Mouse (Mus musculus): ENCODE results near the gene Tldc2.

The Tldc2 gene

DNA sequence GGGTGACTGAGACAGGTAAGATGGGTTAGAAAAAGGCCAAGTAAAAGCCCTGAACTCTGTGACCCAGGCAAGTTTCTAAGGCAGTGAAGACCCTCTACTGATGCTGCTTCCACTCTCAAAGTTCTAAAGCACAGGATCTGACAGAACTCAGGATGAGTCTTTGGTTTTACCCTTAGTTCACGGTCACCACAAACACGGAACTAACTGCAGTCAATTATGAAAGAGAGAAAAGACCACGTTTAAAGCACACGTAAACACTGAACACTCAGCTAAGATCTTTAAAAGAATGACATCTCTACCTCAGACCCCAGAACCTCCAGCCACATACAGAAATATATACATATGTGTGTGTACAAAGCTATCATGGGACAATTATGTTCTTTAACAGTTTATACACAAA lies 42.2 kb downstream of the Tldc2 start:
- no peak for DNase-seq

DNA sequence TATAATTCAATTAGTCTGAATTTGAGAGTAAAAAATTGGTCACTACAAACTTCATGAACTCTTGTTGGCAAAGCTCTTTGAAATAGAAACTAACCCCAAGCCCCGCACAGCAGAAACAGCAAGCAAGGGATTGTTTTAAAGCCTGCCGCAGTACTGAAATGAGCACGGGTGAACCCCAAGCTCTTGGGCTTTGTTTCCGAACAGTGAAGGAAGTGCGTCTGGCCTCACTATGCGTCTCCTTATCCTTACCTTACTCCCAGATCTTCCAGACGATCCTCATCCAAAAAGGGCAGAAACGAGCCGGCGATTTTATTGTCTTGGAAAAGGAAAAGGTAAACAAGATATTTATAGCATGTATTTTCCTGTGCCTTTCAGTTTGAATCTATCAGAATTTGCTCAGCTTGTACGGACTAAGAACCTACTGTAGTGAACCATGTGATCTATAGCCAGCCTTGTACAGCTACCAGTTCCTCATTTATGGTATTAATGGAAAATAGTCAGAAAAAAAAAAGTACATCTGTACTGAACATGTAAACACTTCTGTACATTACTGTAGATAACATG lies 42.8 kb downstream of the Tldc2 start:
- no peak for DNase-seq

DNA sequence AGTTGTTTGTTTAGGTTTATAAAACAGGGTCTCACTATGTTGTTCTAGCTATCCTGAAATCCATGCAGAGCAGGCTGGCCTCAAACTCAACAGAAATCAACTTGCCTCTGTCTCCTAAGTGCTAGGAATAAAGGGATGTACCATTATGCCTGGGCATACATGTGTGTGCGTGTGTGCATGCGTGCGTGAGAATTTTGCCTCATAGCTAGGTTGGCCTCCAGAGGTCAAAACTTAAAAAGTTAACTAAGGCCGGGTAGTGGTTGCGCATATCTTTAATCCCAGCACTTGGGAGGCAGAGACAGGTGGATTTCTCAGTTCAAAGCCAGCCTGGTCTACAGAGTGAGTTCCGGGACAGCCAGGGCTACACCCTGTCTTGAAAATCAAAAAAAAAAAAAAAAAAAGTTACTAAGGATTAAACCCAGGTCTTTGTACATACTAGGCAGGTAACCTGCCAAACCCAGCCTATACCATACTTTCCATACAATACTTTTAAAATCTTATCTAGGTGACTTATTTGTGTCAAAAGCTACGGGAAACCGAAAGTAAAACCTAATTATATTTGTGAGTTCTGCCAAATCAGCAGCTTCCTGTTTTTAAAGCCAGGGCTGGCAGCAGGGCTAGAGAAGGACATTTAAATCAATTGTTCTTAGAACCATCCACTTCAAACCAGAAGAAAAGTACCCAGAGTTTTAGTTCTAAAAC lies 44.1 kb downstream of the Tldc2 start:
- DNase-seq: peak; percentile 37 to 53

DNA sequence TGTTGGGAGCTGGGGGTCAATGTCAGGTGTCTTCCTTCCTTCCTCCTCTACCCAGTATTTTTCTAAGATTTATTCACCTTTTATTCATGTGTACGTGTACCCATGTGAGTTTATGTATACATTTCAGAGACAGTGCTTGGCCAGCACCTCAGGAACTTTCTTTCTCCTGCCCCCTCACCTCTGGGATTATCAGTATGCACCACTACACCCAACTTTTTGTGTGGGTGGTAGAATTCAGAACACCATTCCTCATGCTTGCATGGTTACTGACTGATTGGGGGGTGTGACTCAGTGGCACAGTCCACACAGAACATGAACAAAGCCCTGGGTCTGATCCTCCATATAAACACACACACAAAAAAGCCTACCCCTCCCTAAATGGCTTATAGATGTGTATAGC lies 45.2 kb downstream of the Tldc2 start:
- DNase-seq: no peak

DNA sequence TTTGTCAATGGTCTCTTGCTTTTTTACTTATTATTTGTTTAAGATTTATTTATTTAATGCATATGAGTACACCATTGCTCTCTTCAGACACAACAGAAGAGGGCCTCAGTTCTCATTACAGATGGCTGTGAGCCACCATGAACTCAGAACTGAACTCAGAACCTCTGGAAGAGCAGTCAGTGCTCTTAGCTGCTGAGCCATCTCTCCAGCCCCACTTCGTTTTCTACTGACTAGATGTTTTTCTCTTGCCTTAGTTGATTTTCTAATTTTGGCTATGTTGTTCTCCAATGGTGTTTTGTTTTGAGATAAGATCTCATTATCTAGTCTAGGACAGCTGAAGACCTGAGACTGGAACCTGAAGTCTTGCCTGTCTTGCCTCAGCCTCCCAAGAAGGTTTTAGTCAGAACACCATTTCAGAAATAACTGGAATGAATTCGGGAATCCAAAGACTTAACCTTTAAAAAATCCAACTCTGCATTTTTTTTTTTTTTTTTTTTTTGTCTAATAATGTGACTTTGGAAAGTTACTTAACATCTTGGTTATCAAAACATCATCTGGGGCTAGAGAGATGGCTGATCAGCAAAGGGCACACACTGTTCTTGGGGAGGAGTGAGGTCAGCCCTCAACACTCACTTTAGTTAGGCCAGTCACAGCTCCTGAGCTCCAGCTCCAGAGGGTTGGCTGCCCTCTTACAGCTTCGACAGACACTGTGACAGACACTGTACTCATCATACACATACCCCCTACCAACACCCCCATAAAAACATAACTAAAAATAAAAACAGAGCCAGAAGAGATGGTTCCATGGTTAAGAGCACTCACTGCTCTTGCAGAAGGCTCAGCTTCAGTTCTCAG lies 46.1 kb downstream of the Tldc2 start:
- DNase-seq: no peak

DNA sequence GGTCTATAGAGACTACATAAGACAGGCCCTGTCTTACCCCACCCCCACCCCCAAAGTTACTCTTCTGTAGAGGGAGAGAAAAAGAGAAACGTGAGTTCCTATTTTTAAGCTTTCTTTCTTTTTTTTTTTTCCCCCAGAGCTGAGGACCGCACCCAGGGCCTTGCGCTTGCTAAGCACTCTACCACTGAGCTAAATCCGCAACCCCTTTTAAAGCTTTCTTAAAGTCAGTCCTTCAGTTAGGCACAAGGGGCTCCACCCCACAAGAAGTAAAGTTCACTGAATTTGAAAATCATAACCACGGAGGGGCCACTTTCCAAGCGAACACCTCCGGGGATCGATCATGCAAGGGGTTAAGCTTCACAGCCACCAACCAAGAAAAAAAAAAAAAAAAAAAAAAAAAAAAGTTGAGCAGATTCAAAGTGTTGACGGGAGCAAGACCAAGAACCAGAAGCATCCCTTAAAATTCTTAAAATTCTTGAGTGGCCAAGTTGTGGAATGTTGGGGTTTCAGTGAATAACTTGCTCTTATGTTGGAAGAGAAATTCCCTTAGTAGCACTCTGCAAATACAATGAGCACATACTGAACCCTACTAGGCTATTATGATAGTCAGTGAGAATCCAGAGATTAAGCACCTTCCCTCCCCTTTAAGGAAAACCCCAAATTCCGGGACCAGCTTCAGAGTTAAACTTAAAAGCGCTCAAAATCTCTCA lies 47.1 kb downstream of the Tldc2 start:
- DNase-seq: no peak

DNA sequence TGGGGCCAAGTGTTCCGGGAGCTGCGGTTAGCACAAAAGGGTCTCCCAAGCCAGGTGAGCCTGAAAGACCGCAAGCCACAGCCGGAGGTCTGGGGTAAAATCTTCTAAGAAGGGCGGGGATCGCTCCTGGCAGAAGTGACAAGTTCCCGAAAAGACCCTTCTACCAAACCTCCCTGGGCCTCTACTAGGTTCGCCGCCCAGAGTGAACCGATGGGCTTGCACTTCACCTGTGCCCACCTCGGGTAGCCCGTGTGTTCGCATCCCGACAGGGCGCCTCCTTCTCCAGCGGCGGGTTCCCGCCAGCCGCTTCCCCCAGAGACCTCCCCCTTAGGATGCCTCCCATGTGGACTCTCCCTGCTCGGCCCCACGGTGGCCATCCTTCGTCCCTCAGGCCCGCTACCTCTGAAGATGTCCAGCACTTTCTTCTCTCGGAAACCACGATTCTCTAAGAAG lies 47.6 kb downstream of the Tldc2 start:
- DNase-seq: peak; percentile 18 to 47

DNA sequence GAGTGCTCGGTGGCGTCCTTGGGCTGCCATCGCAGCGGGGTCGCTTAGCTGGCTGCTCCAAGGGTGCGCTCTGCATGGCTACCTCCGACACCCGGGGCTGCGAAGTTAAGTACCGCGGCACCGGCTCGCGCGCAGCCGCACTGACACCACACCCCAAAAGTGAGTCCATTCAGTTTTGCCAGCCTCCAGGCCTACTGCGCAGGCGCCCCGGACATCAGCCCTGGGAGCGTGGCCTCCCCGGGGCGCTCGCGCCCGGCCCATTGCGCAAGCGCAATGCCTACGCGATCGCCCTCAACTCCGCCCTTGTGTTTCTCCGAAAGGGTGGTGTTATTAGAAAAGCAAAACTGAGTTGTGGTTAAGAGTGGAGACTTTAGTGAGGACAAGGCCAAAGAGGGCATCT lies 48.2 kb downstream of the Tldc2 start, which contains the start of gene Samhd1:
TSS of gene Samhd1 (minus strand) at position 252 of the 400 bp plus-strand sequence.
- DNase-seq: peak; percentile 96 to 98

DNA sequence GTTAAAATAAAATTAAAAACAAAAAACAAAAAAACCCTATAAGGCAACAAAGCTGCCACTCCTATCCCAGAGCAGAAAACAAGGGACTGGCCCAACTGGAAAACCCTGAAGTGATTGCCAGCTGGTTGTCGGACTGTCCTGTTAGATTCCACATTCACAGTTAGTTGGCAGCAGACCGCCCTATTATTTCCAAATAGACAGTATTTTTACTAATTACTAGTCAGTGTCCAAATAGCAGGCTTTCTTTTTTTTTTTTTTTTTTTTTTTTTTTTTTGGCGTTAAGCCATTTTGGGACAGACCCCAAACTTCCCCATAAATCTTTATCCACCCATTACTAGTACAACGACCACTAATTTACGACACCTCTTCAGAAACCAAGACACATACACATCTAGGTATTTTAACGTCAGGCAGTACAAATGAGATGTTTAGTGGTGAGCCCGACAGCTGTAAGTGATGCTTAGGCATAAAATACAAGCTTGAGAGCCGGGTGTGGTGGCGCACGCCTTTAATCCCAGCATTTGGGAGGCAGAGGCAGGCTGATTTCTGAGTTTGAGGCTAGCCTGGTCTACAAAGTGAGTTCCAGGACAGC lies 48.8 kb downstream of the Tldc2 start:
- DNase-seq: no peak

DNA sequence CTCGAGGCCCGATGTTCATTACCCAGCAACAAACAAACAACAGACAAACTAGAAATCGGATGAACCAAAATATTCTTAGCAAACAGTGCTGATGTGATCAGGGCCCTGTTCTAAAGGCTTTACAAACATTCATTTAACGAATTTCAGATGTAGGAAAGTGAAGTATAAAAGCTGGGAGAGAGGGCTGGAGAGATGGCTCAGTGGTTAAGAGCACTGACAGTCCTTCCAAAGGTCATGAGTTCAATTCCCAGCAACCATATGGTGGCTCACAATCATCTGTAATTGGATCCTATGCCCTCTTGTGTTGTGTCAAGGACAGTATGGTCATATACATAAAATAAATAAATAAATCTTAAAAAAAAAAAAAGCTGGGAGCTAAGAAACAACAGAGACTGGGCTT lies 49.3 kb downstream of the Tldc2 start:
- no peak for DNase-seq

DNA sequence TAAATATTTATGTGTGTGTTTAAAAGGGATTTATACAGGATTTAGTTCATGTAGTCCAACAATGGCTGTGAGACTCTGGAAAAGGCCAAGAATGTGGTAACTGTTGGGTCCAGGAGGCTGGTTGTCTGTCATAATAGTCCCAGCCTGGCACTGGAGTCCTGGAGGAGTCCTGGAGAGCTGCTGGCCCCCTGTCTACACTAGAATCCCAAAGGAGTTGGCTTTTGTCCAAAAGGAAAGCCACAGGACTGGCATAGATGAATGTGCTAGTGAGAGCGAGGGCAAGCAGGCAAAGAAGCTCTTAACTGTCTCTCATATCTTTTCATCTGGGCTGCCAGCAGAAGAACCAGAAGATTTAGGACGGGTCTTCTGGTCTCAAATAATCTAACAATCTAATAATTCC lies 49.8 kb downstream of the Tldc2 start:
- no peak for DNase-seq

DNA sequence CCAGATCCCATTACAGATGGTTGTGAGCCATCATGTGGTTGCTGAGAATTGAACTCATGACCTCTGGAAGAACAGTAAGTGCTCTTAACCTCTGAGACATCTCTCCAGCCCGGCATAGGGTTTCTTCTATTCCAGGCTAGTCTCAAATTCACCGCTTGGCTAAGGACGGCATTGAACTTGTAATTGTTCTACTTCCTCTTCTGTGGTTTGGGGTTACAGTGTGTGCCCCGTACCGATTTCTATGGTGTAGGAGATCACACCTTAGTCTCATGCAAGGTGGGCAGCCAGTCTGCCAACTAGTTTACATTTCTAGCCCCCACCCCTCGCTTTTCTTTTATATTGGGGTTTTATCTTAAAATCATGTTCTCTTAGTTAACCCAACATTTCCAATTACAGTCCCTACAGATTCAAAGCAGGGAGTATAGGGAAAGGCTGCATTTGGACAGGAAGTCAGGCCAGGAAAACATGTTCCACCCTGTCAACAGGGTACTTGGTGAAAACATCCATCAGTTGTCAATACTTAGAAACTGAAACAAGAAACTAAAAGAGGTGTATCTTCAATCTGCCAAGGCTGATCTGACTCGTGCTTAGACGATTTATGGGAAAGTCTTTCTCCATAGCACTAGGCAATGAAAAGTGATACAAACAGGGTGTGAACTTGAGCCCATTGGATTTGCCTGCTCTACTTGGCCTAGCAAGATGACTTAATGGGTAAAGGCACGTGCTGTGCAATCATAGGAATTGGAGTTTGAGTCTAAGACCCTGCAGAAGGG lies 51.3 kb downstream of the Tldc2 start:
- DNase-seq: no peak

DNA sequence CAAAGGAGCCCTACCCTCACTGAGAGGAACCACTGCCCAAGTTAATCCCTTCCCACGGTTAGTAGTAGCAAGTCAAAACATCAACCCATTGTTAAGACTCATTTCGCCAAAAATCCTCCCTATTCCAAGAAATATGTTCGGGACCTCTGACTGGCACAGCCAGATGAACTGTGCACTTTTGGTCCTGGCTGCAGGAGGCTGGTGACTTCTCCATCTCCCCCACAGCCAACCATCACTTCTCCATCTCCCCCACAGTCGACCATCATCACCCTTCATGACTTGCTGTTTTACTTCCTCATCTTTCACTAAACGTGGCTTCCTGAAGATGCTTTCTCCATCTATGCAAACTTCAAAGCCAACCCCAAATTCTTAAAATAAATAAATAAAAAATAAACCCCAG lies 52.0 kb downstream of the Tldc2 start:
- DNase-seq: no peak

DNA sequence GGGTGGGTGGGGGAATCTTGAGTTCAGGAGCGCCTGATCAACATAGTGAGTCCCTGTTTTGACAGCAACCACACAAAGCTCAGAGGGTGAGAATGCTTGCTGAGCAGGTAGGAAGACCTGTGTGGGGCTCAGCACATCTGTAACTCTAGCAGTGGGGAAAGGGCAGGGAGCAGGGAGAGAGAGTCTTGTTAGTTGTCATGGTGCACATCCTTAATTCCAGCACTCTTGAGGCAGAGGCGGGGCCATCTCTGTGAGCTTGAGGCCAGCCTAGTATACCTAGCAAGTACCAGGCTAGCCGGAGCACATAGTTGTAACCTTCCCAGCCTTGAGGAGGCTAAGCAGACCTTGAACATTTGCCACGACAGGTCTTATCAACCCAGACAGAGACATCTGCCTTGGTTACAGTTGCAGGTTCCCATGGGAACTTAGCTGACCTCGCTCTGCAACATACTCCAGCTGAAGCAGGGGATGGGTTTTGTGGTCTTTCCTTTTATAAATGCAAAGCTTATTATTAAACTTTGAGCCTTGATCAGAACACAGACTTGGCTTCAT lies 52.5 kb downstream of the Tldc2 start:
- no peak for DNase-seq

DNA sequence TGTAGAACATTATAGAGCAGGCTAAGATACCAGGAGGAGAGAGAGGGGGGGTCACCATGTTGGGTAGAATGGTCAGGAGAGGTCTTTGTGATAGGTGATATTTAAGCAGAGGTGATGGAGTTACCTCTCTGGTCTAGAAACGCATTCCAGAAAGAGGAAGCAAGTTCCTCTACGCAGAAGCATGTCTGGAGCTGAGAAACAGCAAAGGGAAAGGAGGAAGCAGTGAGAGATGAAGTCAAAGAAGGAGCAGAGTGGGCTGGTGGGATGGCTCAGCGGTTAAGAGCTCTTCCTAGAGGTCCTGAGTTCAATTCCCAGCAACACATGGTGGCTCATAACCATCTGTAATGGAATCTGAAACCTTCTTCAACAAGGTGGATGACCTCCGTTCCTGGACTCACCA lies 55.1 kb downstream of the Tldc2 start:
- DNase-seq: no peak

DNA sequence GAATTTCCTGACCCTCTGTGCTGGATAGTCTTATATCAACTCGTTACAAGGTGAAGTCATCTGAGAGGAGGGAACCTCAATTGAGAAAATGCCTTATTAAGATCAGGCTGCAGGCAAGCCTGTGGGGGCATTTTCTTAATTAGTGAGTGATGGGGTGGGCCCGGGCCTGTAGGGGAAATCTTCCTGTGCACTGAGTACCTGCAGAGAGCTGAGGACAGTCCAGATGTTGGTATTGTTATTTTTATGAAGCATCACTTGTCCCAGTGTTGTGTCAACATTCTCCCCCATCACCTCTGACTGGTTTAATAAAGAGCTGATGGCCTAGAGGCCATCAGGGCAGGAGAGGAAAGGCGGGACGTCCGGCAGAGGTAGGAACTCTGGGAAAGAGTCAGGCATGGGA lies 57.3 kb downstream of the Tldc2 start:
- no peak for DNase-seq

DNA sequence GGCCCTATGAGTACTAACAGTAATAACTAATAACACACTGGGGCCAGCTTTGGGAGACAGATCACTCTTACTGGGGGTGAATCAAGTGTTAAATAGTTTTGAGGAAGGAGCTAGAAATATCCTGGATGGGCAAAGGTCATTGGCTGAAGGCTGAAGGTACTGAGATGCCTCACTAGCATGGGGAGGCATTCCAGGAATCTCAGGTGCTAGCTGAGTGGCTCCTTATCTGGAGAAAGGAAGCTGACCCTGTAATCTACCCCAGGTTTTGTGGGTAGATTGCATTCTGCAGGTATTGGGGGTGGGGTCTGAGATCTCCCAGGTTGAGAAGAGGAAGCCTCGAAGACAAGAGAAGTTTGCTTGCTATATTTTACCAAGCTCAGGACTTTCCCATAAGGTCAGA lies 58.3 kb downstream of the Tldc2 start:
- DNase-seq: no peak

Data from kidney, postnatal 36 days (tissue).